Mouse (Mus musculus): ENCODE data around the gene Pold1.

- no peak for TF ChIP-seq POLR2A (IDR thresholded peaks at IDR 0.05; ENCODE audit: insufficient read depth, low read depth, low read length)
- TF ChIP-seq CTCF (IDR thresholded peaks at IDR 0.05; ENCODE audit: insufficient read depth, low read depth, low read length) = no peak
These were observed 34.1 kb upstream of the Pold1 start for GRCm38 (mm10) chr7:44582709-44583108.
